Mouse (Mus musculus) limb, embryonic 10.5 days (tissue): ENCODE data around the gene Ints13. TPM values are rescaled to one million over a fixed set of nuclear protein-coding genes. Genes with fewer than 3 reads are reported as not detected.

Experiments used
- DNase-seq: peaks from one replicate; pipeline ENCODE4 v3.0.0-alpha.2; 2017; ENCODE audit warnings: low spot score
- H3K27ac ChIP-seq: fragments of 300-500 bp; sonication (generic); 2 replicates; pipeline ENCODE4 v1.5.1; 2016; ENCODE audit warnings: mild to moderate bottlenecking
- H3K27me3 ChIP-seq: fragments of 300-500 bp; sonication (generic); 2 replicates; pipeline ENCODE4 v1.6.1; 2016; ENCODE audit warnings: low read depth, mild to moderate bottlenecking; ENCODE audit not compliant: poor library complexity, severe bottlenecking
- H3K36me3 ChIP-seq: fragments of 300-500 bp; sonication (generic); 2 replicates; pipeline ENCODE4 v1.6.1; 2016; ENCODE audit warnings: mild to moderate bottlenecking, moderate library complexity
- H3K4me1 ChIP-seq: fragments of 300-500 bp; sonication (generic); 2 replicates; pipeline ENCODE4 v1.6.1; 2016
- H3K4me3 ChIP-seq: fragments of 300-500 bp; sonication (generic); 2 replicates; pipeline ENCODE4 v1.5.1; 2016; ENCODE audit warnings: mild to moderate bottlenecking, moderate library complexity
- H3K9me3 ChIP-seq: fragments of 300-500 bp; sonication (generic); replicated peaks from 2 replicates; pipeline ENCODE4 v1.6.1; 2016; ENCODE audit warnings: mild to moderate bottlenecking
- whole genome bisulfite sequencing: fragments of 180-500 bp; shearing (Covaris S2); methylation state at CpG from one replicate; pipeline ENCODE4 v1.1.7; 2016; 5-methylcytosine and 5-hydroxymethylcytosine counted together
- polyA plus RNA-seq: library from polyadenylated mRNA; unstranded; fragments of >200 nt; fragmentation: Nextera tagmentation; extraction: Ambion mirVana; gene quantifications from 2 replicates; pipeline ENCODE4 v1.2.1, GENCODE M21; 2016

Ints13 gene
- polyA plus RNA-seq, result 80.1 and 101 TPM in 2 replicates

GRCm38 (mm10) chr6:146577310-146578109, at the start of gene Ints13:
Gene Ints13, minus strand, starts transcription at chr6:146577835.
- Histone ChIP-seq H3K36me3 (0 out of 2 replicates have a peak, but pooled peaks cover 4% of the 10 kb centered on the region), H3K4me1 (peaks cover 36% of the 10 kb centered on the region), H3K4me3 (peak within 1 kb of the TSS; percentile 96), H3K27me3 (no peaks in the 10 kb centered on the region), H3K27ac (peak within 1 kb of the TSS; percentile 98), H3K9me3 (no peaks in the 10 kb centered on the region)
- DNase-seq, result peak; percentile 96
- WGBS, result under 1% methylated on average over 77 of the region's 77 CpGs

GRCm38 (mm10) chr6:146616670-146617069, 39.0 kb upstream of the Ints13 start:
- DNase-seq, result no peak
- no peaks in the 10 kb centered on the region for H3K9me3 ChIP-seq
- H3K4me1 ChIP-seq, result no peaks in the 10 kb centered on the region
- no peak overlapping the region for H3K27ac ChIP-seq
- 97% methylated on average over 2 of the region's 2 CpGs for WGBS
- no peak overlapping the region for H3K4me3 ChIP-seq
- H3K36me3 ChIP-seq, result peaks cover 81% of the 10 kb centered on the region
- H3K27me3 ChIP-seq, result no peaks in the 10 kb centered on the region

GRCm38 (mm10) chr6:146615891-146616290, 38.3 kb upstream of the Ints13 start:
- WGBS, result 94% methylated on average over 8 of the region's 8 CpGs
- Histone ChIP-seq H3K36me3 (peaks cover 78% of the 10 kb centered on the region), H3K27ac (no peak overlapping the region), H3K4me3 (no peak overlapping the region), H3K27me3 (no peaks in the 10 kb centered on the region), H3K4me1 (no peaks in the 10 kb centered on the region), H3K9me3 (no peaks in the 10 kb centered on the region)
- no peak for DNase-seq

- Histone ChIP-seq H3K27me3 (no peaks in the 10 kb centered on the region), H3K4me1 (no peaks in the 10 kb centered on the region), H3K36me3 (peaks cover 81% of the 10 kb centered on the region), H3K27ac (no peak overlapping the region), H3K4me3 (no peak overlapping the region), H3K9me3 (no peaks in the 10 kb centered on the region)
- WGBS, result 94% methylated on average over 5 of the region's 5 CpGs
- no peak for DNase-seq
Observed at GRCm38 (mm10) chr6:146614541-146614940, 36.9 kb upstream of the Ints13 start.

- Histone ChIP-seq H3K36me3 (peaks cover 84% of the 10 kb centered on the region), H3K4me1 (no peaks in the 10 kb centered on the region), H3K4me3 (no peak overlapping the region), H3K27me3 (no peaks in the 10 kb centered on the region), H3K9me3 (no peaks in the 10 kb centered on the region), H3K27ac (no peak overlapping the region)
- 94% methylated on average over 5 of the region's 5 CpGs for WGBS
- DNase-seq, result no peak
Observed at GRCm38 (mm10) chr6:146613907-146614306, 36.3 kb upstream of the Ints13 start.

- Histone ChIP-seq H3K27me3 (no peaks in the 10 kb centered on the region), H3K4me3 (no peak overlapping the region), H3K4me1 (no peaks in the 10 kb centered on the region), H3K27ac (no peak overlapping the region), H3K9me3 (no peaks in the 10 kb centered on the region), H3K36me3 (peaks cover 75% of the 10 kb centered on the region)
- 91% methylated on average over 5 of the region's 5 CpGs for WGBS
- DNase-seq, result no peak
Observed at GRCm38 (mm10) chr6:146612736-146613135, 35.1 kb upstream of the Ints13 start.

GRCm38 (mm10) chr6:146611897-146612296, 34.3 kb upstream of the Ints13 start:
- H3K9me3 ChIP-seq, result no peaks in the 10 kb centered on the region
- DNase-seq, result no peak
- H3K36me3 ChIP-seq, result peaks cover 75% of the 10 kb centered on the region

GRCm38 (mm10) chr6:146611385-146611784, 33.8 kb upstream of the Ints13 start:
- H3K27me3 ChIP-seq, result no peaks in the 10 kb centered on the region
- H3K4me3 ChIP-seq, result no peak overlapping the region
- H3K27ac ChIP-seq, result no peak overlapping the region
- H3K9me3 ChIP-seq, result no peaks in the 10 kb centered on the region
- H3K36me3 ChIP-seq, result peaks cover 75% of the 10 kb centered on the region
- 93% methylated on average over 6 of the region's 6 CpGs for WGBS
- no peak for DNase-seq
- H3K4me1 ChIP-seq, result no peaks in the 10 kb centered on the region

More at GRCm38 (mm10) chr6:146611897-146612296, 34.3 kb upstream of the Ints13 start:
- Histone ChIP-seq H3K4me1 (no peaks in the 10 kb centered on the region), H3K27ac (no peak overlapping the region), H3K4me3 (no peak overlapping the region), H3K27me3 (no peaks in the 10 kb centered on the region)
- 88% methylated on average over 7 of the region's 7 CpGs for WGBS

GRCm38 (mm10) chr6:146603651-146604050, 26.0 kb upstream of the Ints13 start:
- no peak for DNase-seq
- Histone ChIP-seq H3K27me3 (no peaks in the 10 kb centered on the region), H3K36me3 (peaks cover 85% of the 10 kb centered on the region), H3K9me3 (no peaks in the 10 kb centered on the region), H3K27ac (no peak overlapping the region), H3K4me1 (no peaks in the 10 kb centered on the region), H3K4me3 (no peak overlapping the region)
- 91% methylated on average over 10 of the region's 10 CpGs for WGBS

GRCm38 (mm10) chr6:146602601-146603000, 25.0 kb upstream of the Ints13 start:
- H3K4me1 ChIP-seq, result no peaks in the 10 kb centered on the region
- H3K27ac ChIP-seq, result no peak overlapping the region
- H3K36me3 ChIP-seq, result peaks cover 91% of the 10 kb centered on the region
- H3K27me3 ChIP-seq, result no peaks in the 10 kb centered on the region
- no peak overlapping the region for H3K4me3 ChIP-seq
- H3K9me3 ChIP-seq, result no peaks in the 10 kb centered on the region
- WGBS, result 77% methylated on average over 4 of the region's 4 CpGs
- no peak for DNase-seq

GRCm38 (mm10) chr6:146585134-146585533, 7.5 kb upstream of the Ints13 start:
- Histone ChIP-seq H3K9me3 (no peaks in the 10 kb centered on the region), H3K36me3 (peaks cover 54% of the 10 kb centered on the region), H3K27ac (no peak overlapping the region), H3K4me3 (no peak overlapping the region), H3K4me1 (peaks cover 7% of the 10 kb centered on the region; the same call in 1 of the 2 replicates), H3K27me3 (no peaks in the 10 kb centered on the region)
- DNase-seq, result no peak
- 94% methylated on average over 5 of the region's 5 CpGs for WGBS

- no peak for DNase-seq
- Histone ChIP-seq H3K27me3 (no peaks in the 10 kb centered on the region), H3K4me1 (peaks cover 17% of the 10 kb centered on the region), H3K27ac (no peak overlapping the region), H3K4me3 (no peak overlapping the region), H3K9me3 (no peaks in the 10 kb centered on the region), H3K36me3 (peaks cover 37% of the 10 kb centered on the region)
- 84% methylated on average over 2 of the region's 2 CpGs for WGBS
Observed at GRCm38 (mm10) chr6:146583366-146584046, 5.9 kb upstream of the Ints13 start.

GRCm38 (mm10) chr6:146580381-146580926, 2.8 kb upstream of the Ints13 start:
- H3K36me3 ChIP-seq, result peaks cover 9% of the 10 kb centered on the region
- H3K9me3 ChIP-seq, result no peaks in the 10 kb centered on the region
- H3K27ac ChIP-seq, result no peak overlapping the region
- peaks cover 32% of the 10 kb centered on the region for H3K4me1 ChIP-seq
- H3K27me3 ChIP-seq, result no peaks in the 10 kb centered on the region
- no peak for DNase-seq
- H3K4me3 ChIP-seq, result no peak overlapping the region
- 46% methylated on average over 2 of the region's 2 CpGs for WGBS
